Mouse (Mus musculus) urinary bladder, adult 2 months (tissue): ENCODE measurements around the gene Maff. TPM values are rescaled to one million over a fixed set of nuclear protein-coding genes. Genes with fewer than 3 reads are reported as not detected.

ENCODE experiments used
- DNase-seq: peaks from one replicate; pipeline ENCODE4 v3.0.0; 2022; ENCODE audit warnings: low spot score
- polyA plus RNA-seq: library from polyadenylated mRNA; depleted of rRNA; stranded (reverse); fragments of >200 nt; gene quantifications from 2 replicates; pipeline ENCODE4 v1.2.3, GENCODE M21; 2012; rRNA removed

Gene Maff
- polyA plus RNA-seq, 1 experiment: 13.0 TPM

DNA sequence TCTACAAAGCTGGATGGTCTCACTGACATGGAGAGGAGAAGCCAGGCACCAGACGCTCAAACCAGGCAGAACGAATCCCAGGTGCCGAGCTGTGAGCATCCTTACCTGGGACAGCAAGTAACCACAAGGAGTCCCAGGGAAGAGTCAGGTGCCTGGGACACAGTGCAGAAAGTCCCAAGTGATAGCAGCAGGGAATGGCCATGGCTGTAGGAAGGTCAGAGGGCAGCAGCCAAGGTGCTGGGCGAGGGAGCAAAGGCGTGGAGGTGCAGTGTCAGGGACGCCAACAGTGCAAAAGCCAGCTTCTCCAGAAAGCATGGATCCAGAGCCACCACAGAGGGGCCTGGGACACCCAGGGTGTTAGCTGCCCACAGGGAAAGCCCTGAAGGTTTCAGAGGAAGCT is 46.7 kb downstream of the Maff start:
- no peak for DNase-seq

DNA sequence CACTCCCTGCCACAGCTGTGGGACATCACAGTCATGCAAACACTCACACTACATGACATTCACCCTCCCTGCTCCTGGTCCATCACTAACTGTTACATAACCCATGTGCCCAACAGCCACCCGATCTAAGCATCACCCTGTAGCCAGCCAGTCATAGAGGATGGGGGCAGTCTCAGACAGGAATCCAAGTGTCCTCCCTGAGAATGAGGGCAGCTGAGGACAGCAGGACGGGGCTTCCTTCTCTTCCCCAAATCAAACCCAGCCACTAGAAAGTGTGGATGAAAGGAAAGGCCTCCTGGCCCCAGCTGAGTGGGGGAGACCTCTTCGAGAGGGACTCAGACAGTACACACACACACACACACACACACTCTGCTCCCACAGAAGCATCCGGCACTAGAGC is 48.4 kb downstream of the Maff start:
- DNase-seq: no peak

DNA sequence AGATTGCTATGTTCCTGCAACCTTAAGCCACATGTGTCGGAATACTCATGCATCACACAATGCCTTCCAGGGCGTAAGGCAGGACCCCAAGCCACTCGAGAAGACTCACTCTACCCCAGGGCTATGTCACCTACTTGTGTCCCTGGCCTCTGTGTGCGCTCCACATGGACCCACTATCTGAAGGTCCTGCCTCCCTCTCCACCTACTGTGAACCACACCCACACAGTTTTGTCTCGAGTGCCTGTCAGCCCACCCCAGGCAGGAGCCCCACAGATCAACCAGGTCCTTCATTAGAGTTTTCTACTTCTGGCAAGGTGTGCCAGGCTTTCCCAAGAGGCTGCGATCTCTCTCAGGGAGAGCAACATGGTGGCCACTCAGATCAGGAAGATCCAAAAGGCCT is 48.9 kb downstream of the Maff start:
- no peak for DNase-seq

DNA sequence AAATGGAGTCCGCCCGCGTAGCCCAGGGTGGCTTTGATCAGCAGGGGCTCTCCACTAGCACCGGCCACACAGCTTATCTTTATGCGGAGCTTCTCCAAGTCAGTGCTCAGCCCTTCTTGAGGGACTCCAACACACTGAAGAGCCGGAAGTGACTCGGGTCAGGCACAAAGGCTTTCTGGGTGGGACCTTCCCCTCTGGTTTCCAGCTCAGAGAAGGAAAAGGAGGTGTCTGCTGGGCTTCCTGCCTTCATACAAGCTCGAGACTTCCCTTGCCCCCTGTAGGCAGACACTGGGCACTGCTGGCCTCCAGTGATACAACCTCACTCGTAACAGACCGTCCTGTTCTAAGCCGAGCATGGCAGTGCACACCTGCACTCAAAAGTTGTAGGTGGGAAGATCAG is 50.3 kb downstream of the Maff start:
- no peak for DNase-seq

DNA sequence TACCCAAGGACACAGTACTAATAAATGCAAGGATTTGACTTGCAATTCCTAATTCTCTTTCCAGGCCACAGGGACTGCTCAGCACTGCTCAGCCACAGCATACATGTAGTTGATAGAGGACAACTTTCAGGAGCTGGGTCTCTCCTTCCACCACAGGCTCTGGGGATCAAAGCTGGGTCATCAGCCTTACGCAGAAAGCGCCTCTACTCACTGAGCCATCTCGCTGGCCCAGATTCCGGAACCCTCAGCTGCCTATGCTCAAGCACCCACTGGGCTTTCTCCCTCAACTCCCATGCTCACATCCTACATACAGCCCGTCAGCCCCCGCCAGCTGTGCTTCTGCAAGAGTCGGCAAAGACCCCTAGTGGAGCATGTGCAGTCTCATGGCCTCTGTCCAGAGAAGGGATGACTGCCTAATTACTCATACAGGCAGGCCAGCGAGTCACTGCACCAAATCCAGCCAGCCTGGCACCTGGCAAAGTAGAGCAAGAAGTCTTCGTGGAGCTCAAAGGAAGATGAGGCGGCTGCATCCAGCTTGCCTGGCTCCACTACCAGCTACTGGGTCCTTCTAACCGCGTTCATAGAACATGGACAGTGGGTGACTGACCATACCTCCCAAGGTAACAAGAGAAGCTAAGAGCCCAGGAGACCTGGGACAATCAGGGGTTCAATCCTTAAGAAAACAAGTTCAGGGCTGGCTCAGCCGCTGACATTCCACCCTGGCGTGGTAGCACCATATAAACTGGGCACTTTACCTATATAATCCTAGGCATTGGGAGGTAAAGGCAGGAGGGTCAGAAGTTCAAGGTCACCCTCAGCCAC is 53.0 kb downstream of the Maff start:
- DNase-seq: no peak

DNA sequence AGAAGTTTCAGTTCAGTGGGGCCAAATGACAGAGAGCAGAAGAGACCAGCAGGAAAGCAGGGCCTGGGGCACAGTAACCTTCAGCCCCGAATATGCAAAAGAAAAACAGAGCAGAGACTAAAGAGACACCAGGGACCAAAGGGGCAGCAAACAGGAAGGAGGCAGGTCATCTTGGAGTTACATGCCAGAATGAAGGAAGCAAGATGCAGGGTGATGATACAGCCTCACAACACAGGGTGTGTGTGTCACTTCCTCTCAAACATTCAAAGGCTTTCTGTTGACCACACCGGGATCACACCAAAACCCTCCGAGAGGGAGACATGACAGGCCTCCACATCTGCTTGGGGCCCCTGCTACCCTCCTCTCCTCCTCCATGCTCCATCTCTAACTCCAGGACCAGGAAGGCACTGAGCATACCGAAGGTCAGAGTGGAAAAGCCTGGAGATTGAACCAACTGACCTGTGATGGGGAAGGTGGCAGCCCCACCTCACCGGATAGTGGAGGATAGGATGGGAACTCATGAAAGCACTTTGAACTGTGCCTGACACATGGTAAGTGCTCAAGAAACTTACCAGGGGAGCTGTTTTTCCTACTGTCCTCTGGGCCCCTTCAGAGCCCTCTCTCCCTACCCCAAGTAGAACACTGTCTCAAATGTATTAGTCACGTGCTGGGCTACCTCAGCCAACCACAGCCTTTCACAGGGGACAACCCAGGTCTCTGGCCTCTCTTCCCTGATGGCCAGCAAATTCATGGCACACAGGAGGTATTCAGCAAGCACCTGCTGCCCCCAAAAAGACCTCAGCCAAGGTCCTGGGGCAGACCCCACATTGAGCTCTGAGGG is 53.9 kb downstream of the Maff start:
- no peak for DNase-seq

DNA sequence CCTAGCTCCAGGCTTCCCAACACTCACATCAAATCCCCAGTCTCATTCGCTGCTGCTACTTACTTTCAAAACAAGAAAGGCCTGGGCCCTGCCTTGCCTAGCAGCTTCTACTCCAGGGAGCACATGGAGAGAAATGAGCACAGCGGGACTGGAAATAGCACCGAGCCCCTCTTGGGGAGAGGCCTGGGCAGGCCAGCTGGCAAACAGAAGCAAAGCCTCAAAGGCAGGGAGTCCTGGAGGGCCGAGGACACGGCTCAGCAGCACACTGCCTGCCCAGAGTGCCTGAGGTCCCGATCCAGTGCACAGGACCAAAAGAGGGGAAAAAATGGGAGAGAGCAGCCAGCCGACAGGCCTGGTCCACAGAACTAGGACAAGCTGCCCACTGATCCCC is 54.5 kb downstream of the Maff start:
- DNase-seq: no peak

DNA sequence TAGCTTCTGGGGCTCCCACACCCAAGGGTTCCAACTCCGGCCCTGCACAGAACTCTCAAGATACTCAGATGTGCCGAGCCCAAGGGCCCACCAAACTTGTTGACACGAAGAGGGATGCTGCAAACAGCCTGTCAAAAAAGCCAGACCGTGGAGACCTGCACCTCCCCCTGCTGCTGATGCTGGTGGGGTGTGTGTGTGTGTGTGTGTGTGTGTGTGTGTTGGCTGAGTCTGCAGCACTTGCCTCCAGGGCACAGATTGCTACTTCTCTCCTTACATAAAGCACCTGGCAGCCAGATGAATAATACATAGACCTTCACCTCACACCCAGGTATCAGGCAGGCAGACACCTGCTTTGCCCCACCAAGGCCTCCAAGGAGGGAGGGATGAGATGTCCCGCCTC is 55.8 kb downstream of the Maff start:
- no peak for DNase-seq

DNA sequence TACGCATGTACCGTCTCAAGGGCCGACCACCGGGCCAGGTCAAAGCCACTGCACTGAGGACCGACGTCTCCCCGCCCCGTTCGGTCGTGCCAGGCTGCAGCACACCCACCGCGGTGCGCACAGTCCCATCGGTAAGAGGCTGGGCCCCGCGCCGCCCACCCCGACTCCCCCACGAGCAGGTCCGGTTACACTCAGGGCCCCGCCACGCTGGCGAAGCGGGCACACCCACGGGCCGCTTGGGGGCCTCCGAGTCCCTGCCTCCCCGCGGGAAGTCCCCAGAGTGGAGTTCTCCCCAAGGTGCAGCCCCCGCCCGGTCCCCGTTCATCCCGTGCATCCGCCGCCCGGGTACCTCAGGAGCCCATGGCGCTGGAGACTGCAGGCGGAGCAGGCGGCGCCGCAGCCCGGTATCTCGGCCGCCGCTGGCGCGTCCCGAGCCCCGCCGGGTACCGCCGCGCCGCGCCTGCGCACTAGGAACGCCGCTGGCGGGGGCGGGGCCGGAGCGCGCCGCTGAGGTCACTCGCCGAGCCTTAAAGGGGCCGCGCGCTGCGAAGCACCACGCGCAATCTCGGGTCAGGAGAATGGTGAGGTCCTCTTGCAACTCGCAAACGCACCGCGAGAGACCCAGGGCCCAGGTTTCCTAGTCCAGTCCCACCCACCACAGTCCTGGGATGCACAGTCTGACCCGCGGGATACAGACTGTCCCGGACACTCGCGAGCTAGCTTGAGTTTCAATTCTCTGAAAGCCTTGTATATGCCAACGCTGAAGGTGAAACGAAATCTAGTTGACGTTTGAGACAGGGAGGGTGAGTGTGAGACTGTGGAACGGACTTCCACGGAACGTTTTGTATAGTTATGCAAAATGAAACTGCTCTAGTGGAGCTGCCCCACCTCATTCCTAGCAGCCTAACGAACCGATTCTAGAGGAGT is 56.7 kb downstream of the Maff start, which contains the start of gene Tmem184b:
Gene Tmem184b (minus strand): TSS at position 734 of the 927 bp plus-strand sequence.
- DNase-seq: peak; percentile 80

DNA sequence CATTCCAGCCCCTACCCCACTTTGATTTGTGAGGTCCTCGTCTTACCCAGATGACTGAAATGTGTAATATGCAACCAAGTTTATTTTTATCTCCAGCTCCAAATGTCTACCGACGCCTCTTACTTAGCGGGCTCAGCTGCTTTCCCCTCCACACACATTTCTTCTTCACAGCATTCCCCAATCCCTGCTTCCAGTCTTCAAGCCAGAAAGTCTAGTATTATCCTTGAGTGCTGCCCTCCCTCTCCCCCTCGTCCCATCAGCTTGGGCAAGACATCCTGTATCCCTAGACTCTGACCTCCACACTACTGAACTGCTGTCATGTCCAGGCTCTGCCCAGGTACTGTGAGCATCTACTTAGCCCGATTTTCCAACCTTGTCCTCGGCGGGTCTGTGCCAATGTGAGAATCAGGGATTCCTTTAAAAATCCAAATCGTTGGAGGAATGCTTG is 57.4 kb downstream of the Maff start:
- no peak for DNase-seq

DNA sequence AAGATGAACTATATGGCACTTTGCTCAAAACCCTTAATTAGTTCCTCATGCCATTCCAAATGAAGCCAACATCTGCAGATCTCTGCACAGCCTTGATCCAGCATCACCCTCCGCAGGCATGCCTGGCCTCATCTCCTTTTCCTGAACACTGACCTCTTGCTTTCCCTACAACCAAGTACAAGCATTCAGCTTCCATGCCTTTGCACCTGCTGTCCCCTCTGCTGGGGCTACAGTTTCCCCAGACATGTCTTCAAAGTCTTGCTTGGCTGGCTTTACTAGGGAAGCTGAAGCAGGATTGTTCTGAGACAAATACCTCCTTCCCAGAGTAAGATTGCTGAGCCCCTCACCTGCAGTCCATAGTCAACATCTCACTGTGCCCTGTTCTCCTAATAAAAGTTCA is 57.9 kb downstream of the Maff start:
- no peak for DNase-seq

DNA sequence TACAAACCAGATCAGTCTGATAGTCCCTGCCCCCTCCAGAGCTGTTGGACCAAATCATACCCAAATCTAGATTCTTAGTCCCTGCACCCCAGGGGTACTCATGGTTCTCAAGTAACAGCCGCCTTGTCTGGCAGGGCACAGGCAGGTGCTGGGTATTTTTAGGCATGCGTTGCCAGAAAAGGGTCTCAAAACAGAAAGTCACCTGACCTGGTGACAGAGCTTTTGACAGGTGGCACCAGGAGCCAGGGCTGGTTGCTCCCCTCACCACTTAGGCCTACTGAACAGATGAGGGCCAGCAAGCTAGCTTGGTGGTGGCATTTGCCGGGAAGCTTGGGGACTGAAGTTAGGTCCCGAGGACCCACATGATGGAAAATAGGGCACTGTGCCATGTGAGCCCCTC is 60.1 kb downstream of the Maff start:
- no peak for DNase-seq

Other genes starting within 250 kb of the Maff start
- gene Micall1, start 237.7 kb upstream of the Maff start, polyA plus RNA-seq: 63.5 and 79.4 TPM in 2 replicates
- 145 and 194 TPM in 2 replicates for gene Polr2f, start 205.6 kb upstream of the Maff start, polyA plus RNA-seq
- 3.7 and 4.0 TPM in 2 replicates for gene 1700088E04Rik, start 205.4 kb upstream of the Maff start, polyA plus RNA-seq
- gene Sox10, start 181.4 kb upstream of the Maff start, polyA plus RNA-seq: 11.0 and 11.8 TPM in 2 replicates
- gene Pick1, start 117.4 kb upstream of the Maff start, polyA plus RNA-seq: 33.3 and 41.7 TPM in 2 replicates
- 0.96 and 1.1 TPM in 2 replicates for gene Gm49486, start 117.2 kb upstream of the Maff start, polyA plus RNA-seq
- 0.04 and 0.21 TPM in 2 replicates for gene Slc16a8, start 91.9 kb upstream of the Maff start, polyA plus RNA-seq
- gene Baiap2l2, start 61.1 kb upstream of the Maff start, polyA plus RNA-seq: 4.5 and 4.8 TPM in 2 replicates
- gene Pla2g6, start 18.2 kb upstream of the Maff start, polyA plus RNA-seq: 20.5 and 20.6 TPM in 2 replicates
- 51.5 and 68.3 TPM in 2 replicates for gene Tmem184b, start 56.9 kb downstream of the Maff start, polyA plus RNA-seq
- 76.7 and 90.3 TPM in 2 replicates for gene Csnk1e, start 108.9 kb downstream of the Maff start, polyA plus RNA-seq
- 0.04 and 0.07 TPM in 2 replicates for gene Kcnj4, start 158.6 kb downstream of the Maff start, polyA plus RNA-seq
- gene Kdelr3, start 169.8 kb downstream of the Maff start, polyA plus RNA-seq: 48.5 and 54.9 TPM in 2 replicates
- gene Ddx17, start 200.1 kb downstream of the Maff start, polyA plus RNA-seq: 363 and 536 TPM in 2 replicates